Mouse (Mus musculus): ENCODE measurements around the gene Gm49403.
A peak's percentile ranks its signal among the peaks of the same experiment; 100 is the strongest.
"Not testable (repeated sequence)": the region's sequence is repeated elsewhere in the genome, so short reads cannot be mapped to it uniquely, and the experiment has no call there.

Gene Gm49403

GRCm38 (mm10) chr19:8883616-8884015 is at the start of gene Gm49403, which contains the start of gene Lbhd1:
TSS of gene Gm49403 (plus strand) at chr19:8883930.
TSS of gene Lbhd1 (plus strand) at chr19:8883732.
- DNase-seq (ENCODE audit: low spot score): no peak

GRCm38 (mm10) chr19:8836327-8836726 is 47.4 kb upstream of the Gm49403 start:
- DNase-seq (ENCODE audit: low spot score): not testable (repeated sequence)

GRCm38 (mm10) chr19:8837251-8837791 is 46.4 kb upstream of the Gm49403 start, which contains the start of gene Bscl2:
TSS of gene Bscl2 (plus strand) at chr19:8837467.
- DNase-seq (ENCODE audit: low spot score): peak; percentile 86

- no peak for DNase-seq (ENCODE audit: low spot score)
Measured at GRCm38 (mm10) chr19:8838041-8838730, 45.5 kb upstream of the Gm49403 start.

- DNase-seq (ENCODE audit: low spot score): peak; percentile 81
Measured at GRCm38 (mm10) chr19:8839103-8839907, 44.4 kb upstream of the Gm49403 start, which contains the start of gene Gng3. TSS of gene Gng3 (minus strand) at chr19:8839194.

- no peak for DNase-seq (ENCODE audit: low spot score)
Measured at GRCm38 (mm10) chr19:8839908-8840791, 43.6 kb upstream of the Gm49403 start.

- DNase-seq (ENCODE audit: low spot score): no peak
Measured at GRCm38 (mm10) chr19:8841012-8841411, 42.7 kb upstream of the Gm49403 start.

- DNase-seq (ENCODE audit: low spot score): no peak
Measured at GRCm38 (mm10) chr19:8842961-8843360, 40.8 kb upstream of the Gm49403 start.

GRCm38 (mm10) chr19:8844371-8845129 is 39.2 kb upstream of the Gm49403 start:
- DNase-seq (ENCODE audit: low spot score): no peak

GRCm38 (mm10) chr19:8848356-8848755 is 35.4 kb upstream of the Gm49403 start:
- DNase-seq (ENCODE audit: low spot score): no peak

GRCm38 (mm10) chr19:8850402-8850901 is 33.3 kb upstream of the Gm49403 start, which contains the start of gene Lrrn4cl:
TSS of gene Lrrn4cl (plus strand) at chr19:8850768.
- no peak for DNase-seq (ENCODE audit: low spot score)

- DNase-seq (ENCODE audit: low spot score): no peak
Measured at GRCm38 (mm10) chr19:8851639-8852038, 32.1 kb upstream of the Gm49403 start.

GRCm38 (mm10) chr19:8852236-8852928 is 31.3 kb upstream of the Gm49403 start:
- DNase-seq (ENCODE audit: low spot score): no peak

GRCm38 (mm10) chr19:8853117-8853516 is 30.6 kb upstream of the Gm49403 start:
- no peak for DNase-seq (ENCODE audit: low spot score)

GRCm38 (mm10) chr19:8857689-8858088 is 26.0 kb upstream of the Gm49403 start:
- no peak for DNase-seq (ENCODE audit: low spot score)

GRCm38 (mm10) chr19:8859018-8859417 is 24.7 kb upstream of the Gm49403 start:
- DNase-seq (ENCODE audit: low spot score): no peak

GRCm38 (mm10) chr19:8864265-8864664 is 19.5 kb upstream of the Gm49403 start:
- DNase-seq (ENCODE audit: low spot score): no peak

- not testable (repeated sequence) for DNase-seq (ENCODE audit: low spot score)
Measured at GRCm38 (mm10) chr19:8870381-8870780, 13.3 kb upstream of the Gm49403 start.

GRCm38 (mm10) chr19:8870838-8871237 is 12.9 kb upstream of the Gm49403 start:
- no peak for DNase-seq (ENCODE audit: low spot score)

Measured in left cerebral cortex, adult 11 months (tissue).